Mouse (Mus musculus): ENCODE measurements at regions not wholly inside any gene's neighbourhood (a gene's known extent, or its start where the extent isn't known, plus 50 kb on each side); places are given as distances from the start of the nearest gene placed in this dataset.

- no peak for DNase-seq
Observed at GRCm38 (mm10) chr1:136788979-136789513, 164.3 kb downstream of the Zfp281 start.

GRCm38 (mm10) chr1:136791641-136792040, 166.9 kb downstream of the Zfp281 start:
- DNase-seq, result no peak

All from retina, postnatal 1 day (tissue).